Mouse (Mus musculus) heart, adult 2 months (tissue): ENCODE measurements around the gene Il22ra1.

Source experiments
- CTCF ChIP-seq: fragments of 200-600 bp; IDR thresholded peaks from 2 replicates; pipeline ENCODE4 v1.8.1; 2022; ENCODE audit warnings: antibody characterized with exemption, mild to moderate bottlenecking, moderate library complexity
- POLR2A ChIP-seq: fragments of 200-500 bp; IDR thresholded peaks from 2 replicates; pipeline ENCODE4 v1.6.1; 2011; ENCODE audit warnings: mild to moderate bottlenecking, low read depth, low read length, control low read depth; ENCODE audit not compliant: insufficient read depth

GRCm38 (mm10) chr4:135689797-135690196, 38.2 kb upstream of the Il22ra1 start:
- TF ChIP-seq POLR2A (no peak), CTCF (no peak)
